Mouse (Mus musculus): ENCODE data around the gene Jun.

Gene Jun

DNA sequence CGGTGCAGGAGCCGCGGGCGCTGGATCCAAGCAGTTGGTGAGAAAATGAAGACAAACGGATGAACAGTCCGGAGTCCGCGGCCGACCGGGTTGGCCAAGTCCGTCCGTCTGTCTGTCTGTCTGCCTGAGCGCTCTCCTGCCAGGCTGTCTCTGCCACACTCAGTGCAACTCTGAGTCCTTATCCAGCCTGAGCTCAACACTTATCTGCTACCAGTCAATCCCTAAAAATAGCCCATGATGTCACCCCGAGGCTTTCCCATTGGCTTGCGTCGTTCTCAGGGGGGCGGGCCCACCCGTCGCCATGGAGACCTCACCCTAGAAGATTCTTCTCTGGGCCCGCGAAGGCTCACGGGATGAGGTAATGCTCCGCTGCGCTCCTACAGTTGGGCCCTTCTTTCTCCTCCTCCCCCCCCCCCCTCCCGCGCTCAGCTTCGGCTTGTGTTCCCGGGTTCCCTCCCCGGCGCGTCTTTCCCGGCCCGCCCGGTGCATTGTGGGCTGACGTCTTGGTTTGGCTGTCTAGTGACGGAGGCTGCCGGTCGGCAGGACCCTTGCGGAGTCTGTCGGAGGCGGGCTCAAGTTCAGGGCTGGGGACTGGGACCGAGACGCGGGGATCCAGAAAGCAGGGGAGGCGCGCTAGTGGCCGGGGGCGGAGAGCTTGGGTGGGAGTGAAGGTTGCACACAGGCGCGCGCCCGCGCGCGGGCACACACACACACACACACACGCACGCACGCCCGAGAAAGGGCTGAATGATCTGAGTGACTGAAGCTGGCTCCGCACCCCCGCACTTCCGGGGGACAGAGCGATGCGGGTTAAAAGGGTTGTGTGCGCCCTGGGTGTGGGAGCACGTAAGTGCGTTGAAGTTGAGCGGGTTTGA, at the start of gene Jun:
TSS of gene Jun (minus strand) at position 198 of the 875 bp plus-strand sequence.
- ATAC-seq (ENCODE audit: low TSS enrichment): peak; percentile 66

DNA sequence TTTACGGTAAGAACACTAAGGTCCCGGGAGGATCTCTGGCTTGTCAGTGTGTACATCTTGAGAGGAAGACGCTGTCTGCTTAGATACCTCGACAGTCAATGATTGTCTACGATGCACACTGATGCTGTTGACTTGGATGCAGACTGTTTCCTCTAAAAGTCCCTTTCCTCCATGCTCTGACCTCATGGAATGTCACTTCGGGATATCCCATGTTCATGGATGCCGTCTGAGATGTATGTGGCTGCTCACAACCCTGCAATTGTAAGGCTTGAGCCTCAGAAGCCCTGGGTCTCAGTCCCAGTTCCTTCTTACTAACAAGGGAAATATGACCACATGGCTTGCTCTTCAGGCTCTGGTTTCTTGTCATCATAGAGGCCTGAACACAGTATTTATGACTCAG, 49.7 kb upstream of the Jun start:
- ATAC-seq (ENCODE audit: low TSS enrichment): no peak

DNA sequence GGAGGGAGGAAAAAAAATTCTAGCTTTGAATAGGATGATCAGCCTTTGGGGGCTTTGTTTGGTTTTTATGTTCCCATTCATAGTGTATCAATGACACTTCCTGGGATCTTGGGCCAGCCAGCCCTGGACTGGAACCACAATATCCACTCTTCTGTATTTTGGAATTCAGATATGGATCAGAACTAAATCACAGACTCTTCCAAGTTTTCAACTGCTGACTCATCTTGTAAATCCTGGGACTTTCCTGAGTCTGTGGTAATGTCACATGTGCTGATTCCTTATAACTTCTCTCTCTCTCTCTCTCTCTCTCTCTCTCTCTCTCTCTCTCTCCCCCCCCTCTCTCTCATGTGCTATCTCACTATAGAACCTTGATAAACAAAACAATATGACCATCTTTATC, 48.7 kb upstream of the Jun start:
- 0 out of 2 replicates have a peak, but pooled peaks have one; percentile 36 for ATAC-seq (ENCODE audit: low TSS enrichment)

DNA sequence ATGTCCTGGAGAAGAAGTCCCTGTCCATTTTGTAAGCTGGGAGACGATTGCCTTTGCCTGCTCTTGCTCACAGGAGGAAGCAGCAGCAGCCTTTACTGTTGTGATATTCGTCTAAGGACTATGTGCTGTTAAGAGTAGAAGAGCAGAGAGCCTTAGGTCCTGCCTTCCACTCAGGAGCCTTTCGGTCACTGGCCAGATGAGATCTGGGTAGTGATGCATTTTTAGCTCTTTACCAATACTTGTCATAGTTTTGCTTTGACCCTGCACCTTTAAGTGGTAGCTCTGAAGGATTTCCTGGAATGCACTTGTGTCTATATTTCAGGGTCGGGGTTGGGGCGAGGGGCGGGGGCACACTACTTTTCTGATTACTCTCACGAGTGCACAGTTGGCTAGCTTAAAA, 47.4 kb upstream of the Jun start:
- no peak for ATAC-seq (ENCODE audit: low TSS enrichment)

DNA sequence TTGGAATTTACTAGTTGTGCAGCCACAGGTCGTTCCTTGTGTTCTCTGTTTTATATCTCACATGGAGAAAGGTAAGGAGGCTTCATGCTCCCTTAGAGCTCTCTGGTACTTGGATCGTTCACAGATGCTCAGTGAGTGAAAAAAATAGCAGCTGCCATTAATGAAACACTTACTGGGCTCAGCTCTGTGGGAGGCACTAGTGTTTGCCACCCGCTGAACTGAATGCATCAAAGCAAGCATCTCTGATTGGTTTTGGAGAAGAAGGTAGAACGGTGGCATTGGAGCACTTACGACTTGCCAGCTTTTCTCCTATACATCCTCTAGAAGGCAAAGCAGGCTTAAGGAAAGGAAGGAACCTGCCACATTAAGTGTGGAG, 46.7 kb upstream of the Jun start:
- no peak for ATAC-seq (ENCODE audit: low TSS enrichment)

DNA sequence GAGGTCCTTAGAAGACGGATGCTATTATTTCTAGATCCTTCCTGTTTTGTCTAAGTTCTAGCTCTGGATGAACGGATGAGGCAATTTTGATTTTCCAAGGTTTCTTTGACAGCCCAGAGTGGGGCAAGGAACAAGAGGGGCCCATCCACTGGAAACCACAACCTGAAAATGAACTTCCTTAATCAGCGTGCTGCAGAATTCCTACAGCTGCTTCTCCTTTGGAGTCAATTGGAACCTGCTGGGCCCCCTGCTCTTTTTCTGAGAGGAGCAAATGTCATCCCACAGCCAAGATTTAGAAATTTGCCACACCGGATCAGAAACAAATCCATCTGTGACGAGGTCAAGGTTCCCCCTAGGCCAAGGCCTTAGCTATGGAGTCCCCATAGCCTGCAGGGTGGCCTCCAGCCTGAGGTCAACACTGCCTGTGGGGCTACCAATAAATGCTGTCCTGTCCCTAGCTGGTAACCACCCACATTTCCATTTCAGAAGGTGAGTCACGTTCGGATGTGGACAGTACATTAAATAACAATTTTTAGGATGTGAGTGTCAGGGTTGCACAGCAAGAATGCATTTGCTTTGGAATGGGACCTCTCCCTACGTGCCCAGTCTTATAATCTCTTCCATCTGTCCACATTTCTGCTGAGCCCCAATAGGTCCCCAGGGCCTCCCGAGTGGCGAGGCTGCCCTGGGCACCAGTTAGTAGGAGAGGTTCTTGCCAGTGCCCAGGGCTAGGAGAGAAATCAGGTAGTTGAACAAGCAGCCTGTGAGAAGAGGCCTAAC, 46.1 kb upstream of the Jun start:
- no peak for ATAC-seq (ENCODE audit: low TSS enrichment)

DNA sequence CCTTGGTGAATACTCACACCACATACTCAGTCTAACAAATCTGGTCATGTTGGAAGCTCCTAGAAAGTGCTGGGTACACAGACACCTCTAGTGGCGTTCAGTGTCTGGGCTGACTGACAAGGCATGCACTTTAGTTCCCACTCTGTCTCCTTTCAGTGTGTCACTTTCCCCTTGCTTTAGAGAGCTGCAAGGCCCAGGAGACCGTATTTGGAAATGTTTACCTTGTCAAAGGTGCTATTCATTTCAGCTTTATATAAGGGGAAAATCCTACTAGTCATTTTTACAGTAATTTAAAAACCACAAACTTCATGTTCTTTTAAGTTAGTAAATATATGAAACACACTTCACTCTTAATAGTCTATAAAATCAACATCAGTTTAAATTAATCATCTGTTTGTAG, 44.7 kb upstream of the Jun start:
- ATAC-seq (ENCODE audit: low TSS enrichment): no peak

DNA sequence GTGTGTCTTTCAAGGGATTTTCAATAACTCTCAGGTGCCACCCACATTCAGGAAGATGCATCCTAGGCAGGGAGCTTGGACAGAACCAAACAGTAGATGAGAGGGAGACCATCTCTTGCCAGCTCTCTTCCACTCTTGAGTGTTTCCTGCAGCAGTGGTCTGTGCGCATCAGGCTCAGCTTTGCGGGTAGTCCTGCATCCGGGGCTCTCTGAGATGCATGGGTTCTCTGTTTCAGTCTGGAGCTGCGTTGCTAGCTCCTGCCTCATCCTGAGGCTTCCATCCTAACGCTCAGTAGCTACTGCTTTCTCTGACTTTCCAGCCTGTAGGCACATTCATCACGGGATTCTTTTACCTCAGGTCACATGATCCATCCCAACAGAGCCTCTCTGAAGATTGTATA, 43.9 kb upstream of the Jun start:
- ATAC-seq (ENCODE audit: low TSS enrichment): no peak

DNA sequence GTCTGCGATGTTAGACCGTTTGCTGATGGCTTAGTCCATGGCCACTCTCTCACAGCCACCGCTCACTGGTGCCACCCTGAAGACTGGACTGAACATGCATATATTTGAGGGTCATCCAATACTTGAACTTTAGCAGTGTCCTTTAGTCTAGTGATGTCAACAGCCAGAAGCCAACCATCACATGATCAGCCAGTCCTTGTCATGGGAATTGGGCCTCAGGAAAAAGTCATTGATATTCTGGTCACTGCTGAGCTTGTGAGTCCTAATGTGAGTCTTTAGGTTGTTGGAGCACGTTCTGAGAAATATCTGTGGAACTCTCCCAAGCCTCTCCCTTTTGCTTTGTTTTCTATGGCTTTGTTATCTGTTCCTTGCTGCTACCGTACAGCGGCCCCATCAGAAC, 43.3 kb upstream of the Jun start:
- no peak for ATAC-seq (ENCODE audit: low TSS enrichment)

DNA sequence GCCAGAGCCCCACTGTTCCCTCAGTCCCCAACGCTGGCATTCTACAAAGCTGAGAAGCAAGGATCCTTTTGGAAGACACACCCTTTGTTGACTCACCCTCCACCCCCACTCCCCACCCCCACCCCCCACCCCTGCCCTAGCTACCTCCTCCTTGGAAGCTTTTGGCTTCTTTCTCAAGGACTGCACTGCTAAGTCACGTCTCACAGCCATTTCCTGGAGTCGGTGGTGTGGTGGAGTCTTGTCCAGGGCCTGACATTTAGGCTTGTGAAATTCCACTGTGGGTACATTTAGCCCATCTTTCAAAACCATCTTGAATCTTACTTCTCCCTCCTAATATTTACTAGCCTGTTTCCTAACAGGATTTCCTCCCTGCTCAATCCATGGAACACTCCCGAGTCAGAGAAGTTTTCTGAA, 42.7 kb upstream of the Jun start:
- no peak for ATAC-seq (ENCODE audit: low TSS enrichment)

DNA sequence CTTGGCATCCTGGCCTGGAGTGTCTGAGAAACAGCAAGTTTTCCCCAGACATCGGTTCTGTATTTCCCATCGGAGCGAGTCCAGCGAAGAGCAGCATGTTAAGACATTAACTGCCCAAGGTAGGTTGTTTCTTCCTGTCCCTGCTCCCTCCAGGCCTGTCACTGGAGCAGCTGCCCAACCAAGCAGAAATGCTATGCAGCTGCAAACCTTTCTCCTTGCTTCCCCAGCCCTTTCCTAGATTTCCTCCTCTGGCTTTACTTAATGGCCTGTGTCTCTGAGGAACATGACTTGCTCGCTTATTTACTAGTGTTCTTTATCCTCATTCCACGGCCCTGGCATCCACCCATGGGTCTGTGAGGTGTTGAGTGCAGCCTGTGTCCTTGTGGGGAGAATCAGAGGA, 41.6 kb upstream of the Jun start:
- no peak for ATAC-seq (ENCODE audit: low TSS enrichment)

DNA sequence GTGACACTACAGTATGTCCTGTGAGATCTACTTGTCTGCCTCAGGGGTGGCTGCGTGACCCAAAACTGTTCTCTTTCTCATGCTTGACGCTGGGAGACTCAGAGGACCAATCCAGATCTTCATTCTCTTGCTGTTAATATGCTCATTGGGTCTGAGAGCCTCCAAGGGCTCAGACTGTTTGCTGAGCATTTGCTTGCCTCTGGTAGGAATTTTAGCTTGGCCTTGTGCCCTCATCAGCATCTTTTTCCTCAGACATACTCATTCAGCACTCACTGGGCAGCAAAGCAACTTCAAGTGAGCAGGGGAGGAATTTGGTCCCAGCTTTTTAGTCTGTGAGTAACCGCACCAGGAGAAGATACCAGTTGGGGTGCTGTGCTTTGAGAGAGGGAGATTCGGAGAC, 40.5 kb upstream of the Jun start:
- ATAC-seq (ENCODE audit: low TSS enrichment): no peak

DNA sequence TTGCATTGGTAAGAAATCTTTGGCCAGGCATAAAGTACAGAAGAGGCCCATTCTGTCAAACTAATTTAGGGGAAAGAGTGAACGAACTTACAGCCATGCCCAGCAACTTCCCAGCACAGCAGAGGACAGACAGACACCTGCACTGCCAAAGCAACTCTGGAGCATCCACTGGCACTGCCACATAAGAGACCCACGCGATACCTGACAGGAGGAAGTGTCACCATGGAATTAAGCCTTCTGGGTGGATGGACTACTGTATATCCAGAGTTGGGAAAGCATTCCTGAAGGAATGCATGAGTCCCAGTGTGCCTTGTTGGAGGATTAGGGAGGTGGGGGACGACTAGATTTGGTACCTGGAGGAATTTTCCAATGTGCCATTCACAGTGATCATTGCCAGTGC, 39.5 kb upstream of the Jun start:
- ATAC-seq (ENCODE audit: low TSS enrichment): no peak

DNA sequence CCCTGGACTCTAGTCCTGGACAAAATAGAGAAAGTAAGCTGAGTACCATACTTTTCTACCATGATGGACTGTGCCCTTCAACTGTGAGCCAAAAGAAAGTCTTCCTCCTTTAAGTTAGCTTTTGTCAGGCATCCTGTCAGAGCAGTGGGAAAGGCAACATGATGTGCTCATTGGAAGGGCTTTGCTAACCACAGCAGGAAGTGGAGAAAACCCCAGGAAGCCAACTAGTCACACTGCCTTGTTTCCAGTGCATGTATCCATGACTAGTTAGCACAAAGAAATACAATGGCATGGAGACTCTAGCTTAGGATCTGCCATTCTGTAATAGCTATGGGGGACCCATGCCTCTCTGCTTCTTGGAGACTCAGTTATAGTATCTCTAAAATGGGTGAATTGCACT, 37.9 kb upstream of the Jun start:
- ATAC-seq (ENCODE audit: low TSS enrichment): no peak

DNA sequence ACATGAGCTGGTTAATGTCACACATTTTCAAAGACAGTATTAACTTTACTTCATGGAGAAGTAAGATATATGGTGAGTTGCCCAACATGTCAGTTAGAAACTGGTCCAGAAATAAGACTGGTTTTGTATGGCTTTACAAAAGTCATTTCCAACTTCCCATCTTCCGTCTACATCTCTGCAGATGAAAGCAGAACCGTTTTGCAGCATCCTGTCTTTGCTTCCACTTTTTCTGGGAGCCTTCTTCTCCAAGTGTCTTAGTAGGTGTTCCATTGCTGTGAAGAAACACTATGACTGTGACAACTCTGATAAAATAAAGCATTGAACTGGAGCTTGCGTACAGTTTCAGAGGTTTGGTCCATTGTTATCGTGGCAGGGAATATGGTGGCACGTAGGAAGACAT, 37.0 kb upstream of the Jun start:
- no peak for ATAC-seq (ENCODE audit: low TSS enrichment)

DNA sequence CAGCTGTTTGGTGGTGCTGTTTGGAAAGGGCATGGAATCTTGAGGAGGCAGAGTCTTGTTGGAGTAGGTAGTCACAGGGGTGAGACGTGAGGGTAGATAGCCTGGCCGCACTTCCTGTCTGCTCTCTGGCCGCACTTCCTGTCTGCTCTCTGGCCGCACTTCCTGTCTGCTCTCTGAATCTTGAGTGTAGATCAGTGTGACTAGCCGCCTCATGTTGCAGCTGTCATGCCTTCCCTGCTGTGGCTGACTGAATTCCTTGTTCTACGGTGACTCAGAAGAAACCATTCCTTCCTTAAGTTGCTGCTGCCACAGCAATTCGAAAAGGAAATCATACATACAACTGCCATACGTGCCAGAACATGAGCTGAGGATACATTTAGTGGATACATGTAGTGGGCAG, 31.9 kb upstream of the Jun start:
- no peak for ATAC-seq (ENCODE audit: low TSS enrichment)

DNA sequence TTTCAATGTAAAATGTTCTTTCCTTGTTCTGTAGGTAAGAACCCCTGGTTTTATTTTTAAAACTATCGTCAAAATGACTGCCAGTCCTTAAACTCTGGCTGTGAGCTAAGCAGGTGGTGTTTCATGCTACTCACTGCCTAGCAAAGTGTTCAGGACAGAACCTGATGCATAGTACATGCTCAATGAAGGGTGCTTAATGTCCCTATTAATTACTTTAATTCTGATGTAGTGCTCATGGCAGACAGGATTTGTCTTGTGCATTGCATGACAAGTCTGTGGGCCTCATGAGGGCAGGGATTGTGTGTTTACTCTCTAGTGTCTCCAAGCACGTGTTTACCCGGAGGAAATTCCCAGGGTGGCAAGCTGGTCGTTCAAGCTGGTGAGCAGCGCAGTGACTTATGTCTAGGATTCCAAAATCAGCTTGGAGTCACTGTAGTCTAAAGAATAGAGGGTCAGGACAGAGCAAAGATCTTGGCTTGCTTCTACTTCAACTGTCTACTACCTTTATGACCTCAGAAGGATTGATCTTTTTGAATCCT, 31.2 kb upstream of the Jun start:
- ATAC-seq (ENCODE audit: low TSS enrichment): no peak

DNA sequence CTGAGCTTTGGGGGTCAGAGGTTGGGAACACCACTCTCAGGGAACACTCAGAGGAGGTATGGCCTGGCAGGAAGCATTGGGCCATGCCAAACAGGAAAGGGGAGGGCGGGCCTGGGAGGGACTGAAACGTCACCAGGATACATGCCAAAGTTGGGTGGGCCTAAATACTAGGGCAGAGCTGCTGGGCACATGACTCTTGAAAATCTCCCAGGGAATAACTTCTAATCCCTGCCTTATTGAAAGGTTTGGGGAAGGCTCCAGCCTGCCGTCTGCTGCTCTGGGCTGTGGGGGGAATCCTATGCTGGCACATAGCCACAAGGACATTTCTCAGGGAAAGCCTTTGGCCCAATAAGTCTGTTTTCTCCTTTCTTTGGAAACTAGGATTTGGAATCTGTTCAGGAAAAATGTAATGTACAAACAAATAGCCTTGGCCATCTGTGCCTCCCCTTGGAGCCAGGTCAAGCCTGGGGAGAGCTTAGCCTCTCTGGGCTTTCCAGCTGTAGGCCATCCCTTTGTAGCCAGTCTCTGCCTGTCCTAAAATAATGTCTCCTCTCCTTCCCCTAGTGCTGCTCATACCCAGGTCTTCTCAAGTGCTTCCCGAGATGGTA, 30.6 kb upstream of the Jun start:
- no peak for ATAC-seq (ENCODE audit: low TSS enrichment)

DNA sequence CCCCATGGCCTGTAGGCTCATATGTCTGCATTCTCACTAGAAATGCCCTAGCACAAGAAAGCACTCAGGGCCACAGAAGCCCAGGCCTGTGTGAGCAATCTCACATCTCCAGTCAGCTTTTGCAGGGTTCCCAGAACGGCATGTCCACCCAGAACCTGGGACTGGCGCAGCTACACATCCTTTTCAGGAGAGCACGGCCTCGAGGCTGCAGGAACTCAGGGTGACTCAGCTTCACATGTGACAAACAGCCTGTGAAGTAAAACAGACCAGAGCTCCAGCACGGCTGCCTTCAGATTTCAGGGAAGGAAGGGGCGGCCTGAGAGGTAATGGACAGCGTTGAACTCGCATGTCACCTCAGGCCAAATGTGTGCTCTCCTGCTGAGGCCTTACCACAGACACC, 29.6 kb upstream of the Jun start:
- peak; percentile 38 for ATAC-seq (ENCODE audit: low TSS enrichment)

DNA sequence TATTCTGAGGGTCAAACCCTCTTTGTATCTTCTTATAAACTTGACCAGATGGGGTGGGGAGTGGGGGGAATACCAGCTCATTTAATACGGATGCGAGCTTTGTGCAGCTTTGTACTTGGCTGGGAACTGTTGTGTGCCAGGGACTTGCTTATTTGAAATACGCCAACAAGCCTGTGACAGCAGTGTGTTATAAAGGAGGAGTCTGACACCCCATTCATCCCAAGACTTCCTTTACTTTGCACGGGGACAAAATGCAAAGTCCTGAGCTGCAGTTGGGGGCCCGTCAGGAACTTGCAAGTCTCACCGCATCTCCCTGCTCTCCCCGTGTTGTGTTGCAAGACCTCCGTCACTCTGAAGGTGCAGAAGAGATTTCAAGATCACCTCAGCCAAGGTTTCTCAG, 26.6 kb upstream of the Jun start:
- no peak for ATAC-seq (ENCODE audit: low TSS enrichment)

DNA sequence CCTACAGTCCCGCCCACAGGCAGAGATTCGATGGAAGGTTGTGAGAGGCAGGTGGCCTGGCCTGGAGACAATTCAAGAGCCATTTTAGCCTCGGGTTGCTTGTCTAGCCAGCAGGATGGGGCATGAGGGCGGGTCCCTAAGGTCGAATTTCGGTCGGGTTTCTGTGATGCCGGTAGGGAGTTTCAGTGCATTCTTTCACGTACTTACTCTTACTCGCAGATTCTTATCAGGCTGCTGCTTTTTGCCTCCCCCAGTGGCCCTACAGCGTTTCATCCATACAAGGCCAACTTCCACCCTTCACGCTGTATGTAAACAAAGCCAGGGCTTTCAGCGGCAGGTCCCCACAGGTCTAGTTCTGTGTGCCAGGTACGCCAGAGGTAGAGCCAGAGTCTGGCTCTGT, 24.3 kb upstream of the Jun start:
- ATAC-seq (ENCODE audit: low TSS enrichment): no peak

DNA sequence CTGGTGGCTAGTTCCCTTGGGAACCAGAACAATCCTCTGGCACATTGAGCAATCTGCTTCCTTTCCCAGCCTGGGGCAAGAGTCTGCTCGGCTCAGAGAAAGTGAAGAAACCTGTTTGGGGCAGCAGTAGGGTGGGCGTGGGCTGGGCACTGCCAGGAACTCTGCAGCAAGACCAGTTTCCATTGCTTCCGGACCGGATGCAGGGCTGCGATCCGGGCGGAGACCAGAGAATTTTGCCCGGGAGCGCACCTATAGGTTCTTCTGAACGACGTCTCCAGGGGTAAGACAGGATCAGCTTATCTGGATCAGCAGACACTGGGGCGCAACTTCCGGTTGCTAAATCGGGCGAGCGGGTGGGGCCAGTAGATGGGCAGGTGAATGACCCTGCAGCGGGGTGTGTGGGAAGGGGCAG, 23.6 kb upstream of the Jun start:
- no peak for ATAC-seq (ENCODE audit: low TSS enrichment)

DNA sequence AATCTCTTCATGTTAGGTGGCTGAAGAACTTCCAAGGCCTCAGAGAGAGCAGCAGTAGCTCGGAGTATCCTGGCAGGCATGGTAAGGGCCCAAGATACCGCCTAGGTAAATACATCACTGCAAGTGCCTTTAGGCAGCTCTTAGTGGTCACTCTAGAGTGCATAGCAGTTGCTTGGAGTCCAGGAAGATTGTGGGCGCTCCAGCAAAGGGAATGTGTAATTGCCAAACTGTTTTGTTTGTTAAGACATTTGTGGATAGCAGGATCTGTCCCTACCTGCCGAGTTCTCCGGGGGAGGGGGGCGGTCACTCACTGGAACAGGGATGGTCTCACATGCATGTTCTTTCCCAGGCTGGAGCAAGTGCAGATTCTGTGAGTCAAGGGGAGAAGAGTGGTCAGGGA, 22.3 kb upstream of the Jun start:
- ATAC-seq (ENCODE audit: low TSS enrichment): no peak
